Mouse (Mus musculus) naive thymus-derived CD4-positive, alpha-beta T cell, adult 2 months (primary cell): ENCODE results near the gene Mst1r.
A peak's percentile ranks its signal among the peaks of the same experiment; 100 is the strongest.

ENCODE experiments used
- DNase-seq: peaks from one replicate; pipeline ENCODE4 v3.0.0-alpha.2; 2011; ENCODE audit warnings: low read depth

The Mst1r gene

DNA sequence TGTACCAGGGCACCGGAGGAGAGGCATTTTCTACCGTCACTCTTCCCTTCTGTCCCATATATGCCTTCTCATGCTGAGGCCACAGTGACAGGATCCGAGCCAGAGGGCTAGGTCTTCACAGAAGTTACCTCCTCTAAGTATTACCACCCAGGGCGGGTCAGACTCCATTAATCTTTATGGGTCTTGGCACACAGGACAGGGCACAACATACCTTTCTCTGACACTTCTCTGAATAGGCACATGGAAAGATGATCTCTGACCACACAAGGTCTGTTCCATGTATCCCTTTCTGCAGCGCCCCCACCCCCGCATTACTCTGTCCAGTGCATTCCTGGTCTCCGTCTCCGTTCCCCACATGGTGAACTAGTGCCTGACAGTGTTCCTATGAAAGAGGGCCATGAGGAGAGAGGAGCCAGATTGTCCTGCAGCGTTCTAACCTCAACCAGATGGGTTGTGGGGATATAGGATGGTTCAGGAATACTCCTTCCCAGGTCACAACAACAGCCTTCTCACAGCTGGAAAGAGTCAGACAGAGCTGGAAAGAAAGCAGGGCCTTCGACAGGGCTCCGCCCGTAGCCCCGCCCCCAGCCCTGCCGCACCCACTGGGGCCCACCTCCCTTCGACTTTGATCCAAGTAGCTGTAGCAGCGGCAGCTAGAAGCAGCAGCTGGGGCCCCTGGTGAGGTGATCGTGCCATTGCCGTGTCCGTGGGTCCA lies at the start of gene Mst1r:
TSS of gene Mst1r (plus strand) at position 622 of the 715 bp plus-strand sequence.
- peak; percentile 39 for DNase-seq

DNA sequence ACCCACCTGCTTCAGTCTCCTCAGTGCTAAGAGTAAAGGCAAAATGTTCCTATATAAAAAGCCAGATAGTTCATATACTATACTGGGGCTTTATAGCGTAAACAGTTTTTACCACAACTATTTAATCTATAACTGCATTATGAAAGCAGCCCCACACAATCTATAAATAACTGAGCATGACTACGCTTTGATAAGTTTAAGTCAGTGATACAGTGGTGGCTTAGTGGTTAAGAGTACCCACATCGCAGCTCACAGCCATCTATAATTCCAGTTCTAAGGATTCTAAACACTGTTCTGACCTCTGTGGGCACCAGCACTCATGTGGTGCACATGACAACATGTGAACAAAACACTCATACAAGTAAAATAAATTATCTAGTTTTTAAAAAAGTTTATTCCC lies 48.3 kb upstream of the Mst1r start:
- DNase-seq: no peak

- DNase-seq: no peak
These were observed 42.2 kb upstream of the Mst1r start for GRCm38 (mm10) chr9:107864493-107864892.

DNA sequence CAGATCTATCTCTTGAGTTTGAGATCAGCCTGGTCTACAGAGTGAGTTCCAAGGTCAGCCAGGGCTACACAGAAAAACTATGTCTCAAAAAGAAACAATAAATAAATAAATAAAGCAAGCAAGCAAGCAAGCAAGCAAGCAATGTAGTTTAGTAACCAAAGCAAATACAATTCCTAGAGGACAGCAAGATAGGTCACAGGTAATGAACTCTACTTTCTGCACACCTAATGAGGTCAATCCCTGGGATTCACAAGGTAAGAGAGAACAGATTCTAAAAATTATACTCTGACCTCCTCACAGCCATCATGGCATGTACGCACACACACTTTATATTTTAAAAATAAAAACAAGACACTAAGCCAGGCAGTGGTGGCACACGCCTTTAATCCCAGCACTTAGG lies 40.6 kb upstream of the Mst1r start:
- DNase-seq: no peak

DNA sequence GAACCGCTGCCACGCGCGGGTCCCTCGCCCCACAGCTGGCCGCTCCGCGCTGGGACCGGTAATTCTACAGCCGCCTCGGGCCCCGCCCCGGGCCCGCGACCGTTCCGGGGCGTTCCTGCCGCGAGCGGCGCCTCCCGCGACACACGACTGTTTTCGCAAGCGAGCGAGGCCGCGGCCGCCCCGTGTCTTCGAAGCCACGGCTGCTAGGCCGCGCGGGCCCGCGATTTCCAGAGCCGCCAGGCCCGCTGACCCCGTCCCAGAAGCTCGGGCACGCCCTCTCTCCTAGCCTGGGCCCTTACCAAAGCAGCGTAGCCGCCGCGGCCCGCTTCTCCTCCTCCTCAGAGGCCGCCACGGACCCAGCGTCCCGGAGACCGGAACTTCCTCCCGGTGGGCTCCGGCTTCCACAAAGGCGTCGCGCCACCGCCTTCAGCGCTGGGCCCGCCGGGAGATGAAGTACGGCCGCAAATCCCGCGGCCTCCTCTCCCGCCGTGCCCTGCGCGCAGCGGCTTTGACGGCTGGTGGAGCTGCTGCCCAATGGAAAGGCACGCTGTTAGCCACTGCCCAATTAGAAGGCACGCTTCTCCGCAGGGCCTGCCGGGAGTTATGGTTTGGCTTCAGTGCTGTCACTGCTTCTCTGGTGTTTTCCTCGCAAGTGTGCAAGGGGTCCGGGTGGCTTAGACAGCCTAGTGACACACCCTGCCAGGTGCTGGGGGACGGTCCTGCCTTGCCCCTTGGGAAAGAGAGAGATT lies 34.1 kb upstream of the Mst1r start:
- peak; percentile 94 for DNase-seq

- DNase-seq: no peak
These were observed 33.5 kb upstream of the Mst1r start, which contains the start of gene Rbm6 for GRCm38 (mm10) chr9:107873137-107873536. Gene Rbm6 (minus strand): TSS chr9:107873237.

- DNase-seq: no peak
These were observed 26.3 kb upstream of the Mst1r start for GRCm38 (mm10) chr9:107880411-107880810.

DNA sequence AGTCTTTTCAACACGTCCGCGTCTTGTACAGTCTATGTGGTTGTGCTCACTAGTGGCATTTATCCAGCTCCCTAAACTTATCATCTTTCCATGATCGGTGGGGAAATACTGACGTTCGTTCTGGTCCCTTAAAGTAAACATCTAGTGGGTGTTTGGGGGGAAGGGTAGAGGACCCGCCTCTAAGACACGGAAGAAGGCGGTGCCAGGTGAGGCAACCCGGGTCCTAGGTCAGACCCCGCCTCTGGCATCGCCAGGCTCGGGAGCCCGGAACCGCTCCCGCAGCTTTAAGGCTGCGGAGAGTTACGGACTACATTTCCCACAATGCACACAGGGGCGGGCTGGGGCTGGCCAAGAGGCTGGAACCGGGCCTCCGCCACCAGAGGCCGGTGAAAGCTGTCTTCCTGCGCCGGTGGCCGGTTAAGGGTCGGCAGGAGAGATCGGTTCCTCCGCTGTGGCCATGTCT lies 18.8 kb upstream of the Mst1r start, which contains the start of gene Mon1a:
TSS of gene Mon1a (plus strand) at position 348 of the 463 bp plus-strand sequence.
- DNase-seq: peak; percentile 93

GRCm38 (mm10) chr9:107888267-107888850 lies 18.3 kb upstream of the Mst1r start:
- peak; percentile 74 for DNase-seq

DNA sequence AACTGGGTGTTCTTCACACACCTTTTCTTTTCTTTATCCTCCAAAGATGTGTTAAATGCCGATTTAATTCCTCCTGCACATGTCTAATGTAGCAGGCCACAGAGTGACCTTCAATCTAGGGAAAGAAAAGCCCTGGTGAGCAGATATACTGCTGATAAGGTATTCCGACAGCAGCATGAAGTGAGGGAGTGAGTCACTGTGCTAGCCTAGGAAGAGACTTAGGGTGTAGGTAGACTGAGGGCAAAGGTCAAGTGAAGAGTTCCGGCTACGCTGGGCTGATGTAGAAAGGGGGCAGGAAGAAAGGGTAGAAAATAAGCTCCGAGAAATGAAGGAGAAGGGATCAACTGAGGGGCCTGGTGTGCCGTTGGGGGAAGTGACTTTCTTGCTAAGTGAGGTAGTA lies 16.4 kb upstream of the Mst1r start:
- no peak for DNase-seq

DNA sequence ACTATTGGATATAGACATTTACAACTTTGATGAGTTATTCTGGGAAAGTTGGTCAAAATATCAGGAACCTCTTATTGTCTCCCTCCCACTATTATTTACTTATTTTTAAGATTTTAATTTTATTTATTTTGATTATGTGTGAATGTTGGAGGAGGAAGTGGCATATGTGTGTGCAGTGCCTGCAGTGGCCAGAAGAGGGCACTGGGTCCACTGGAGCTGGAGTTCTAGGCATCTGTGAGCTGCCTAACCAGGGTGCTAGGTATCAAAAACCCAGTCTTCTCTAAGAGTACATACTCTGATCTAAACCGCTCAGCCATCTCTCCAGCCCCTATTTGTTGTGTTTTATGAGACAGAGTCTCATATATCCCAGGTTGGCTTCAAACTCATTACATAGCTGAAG lies 15.7 kb upstream of the Mst1r start:
- DNase-seq: peak; percentile 52

DNA sequence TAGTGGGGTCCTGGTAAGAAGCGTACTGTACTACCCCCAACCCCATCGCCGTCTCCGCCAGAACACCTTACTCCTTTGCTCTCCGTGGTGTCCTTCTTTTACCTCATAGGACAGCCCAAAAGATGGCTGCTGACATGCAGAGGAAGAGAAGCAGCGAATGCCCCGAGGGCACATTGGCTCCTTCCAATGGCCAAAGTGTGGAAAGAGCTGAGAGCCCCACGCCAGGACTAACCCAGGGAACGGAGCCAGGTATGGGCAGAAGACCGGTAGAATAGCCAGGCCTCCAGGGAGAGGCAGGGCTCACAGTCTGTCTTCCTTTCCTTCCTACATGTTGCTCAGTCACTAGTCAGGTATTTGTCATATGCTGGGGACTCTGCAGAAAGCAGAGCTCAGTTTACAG lies 8.1 kb upstream of the Mst1r start:
- no peak for DNase-seq

DNA sequence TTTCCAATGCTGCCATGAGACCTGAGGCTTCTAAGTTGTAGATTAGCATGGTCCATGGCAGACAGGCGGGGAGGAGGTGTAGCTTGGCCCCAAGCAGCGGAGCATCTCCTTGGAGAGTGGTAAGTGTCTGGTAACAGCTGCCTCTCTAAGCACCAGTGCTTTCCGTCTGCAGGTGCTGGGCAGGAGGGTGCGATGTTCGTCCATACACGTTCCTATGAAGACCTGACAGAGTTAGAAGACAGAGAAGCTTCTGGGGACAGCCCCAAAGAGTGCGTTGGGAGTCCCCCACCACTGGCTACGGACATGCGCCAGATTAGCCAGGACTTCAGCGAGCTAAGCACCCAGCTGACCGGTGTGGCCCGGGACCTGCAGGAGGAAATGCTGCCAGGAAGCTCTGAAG lies 6.8 kb upstream of the Mst1r start:
- no peak for DNase-seq

GRCm38 (mm10) chr9:107900840-107901626 lies 5.6 kb upstream of the Mst1r start:
- DNase-seq: peak; percentile 19

DNA sequence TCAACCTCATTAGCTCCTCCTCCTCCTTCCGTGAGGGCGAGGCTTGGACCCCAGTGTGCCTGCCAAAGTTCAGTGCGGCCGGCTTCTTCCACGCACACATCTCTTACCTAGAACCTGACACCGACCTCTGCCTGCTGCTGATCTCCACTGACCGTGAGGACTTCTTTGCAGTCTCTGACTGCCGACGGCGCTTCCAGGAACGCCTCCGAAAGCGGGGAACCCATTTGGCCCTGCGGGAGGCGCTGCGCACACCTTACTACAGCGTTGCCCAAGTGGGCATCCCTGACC lies 5.1 kb upstream of the Mst1r start:
- no peak for DNase-seq

DNA sequence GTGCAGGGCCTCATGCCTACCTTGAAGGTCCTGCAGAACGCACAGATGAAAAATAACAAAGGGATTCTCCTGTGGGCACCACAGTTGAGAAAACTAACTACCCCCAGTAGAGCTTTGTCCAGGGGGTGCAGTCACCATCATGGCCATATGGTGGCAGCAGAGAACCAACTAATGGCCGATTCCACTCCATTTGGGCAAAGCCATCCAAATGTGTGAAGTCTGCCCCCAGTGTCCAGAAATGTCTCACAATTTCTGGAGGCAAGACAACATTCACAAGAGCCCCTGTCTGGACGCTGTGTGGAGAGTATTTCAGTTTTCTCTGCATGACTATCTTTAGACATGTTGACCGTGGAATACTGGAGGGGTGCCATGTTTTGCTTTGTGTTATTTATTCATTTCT lies 1.9 kb upstream of the Mst1r start:
- peak; percentile 91 for DNase-seq

DNA sequence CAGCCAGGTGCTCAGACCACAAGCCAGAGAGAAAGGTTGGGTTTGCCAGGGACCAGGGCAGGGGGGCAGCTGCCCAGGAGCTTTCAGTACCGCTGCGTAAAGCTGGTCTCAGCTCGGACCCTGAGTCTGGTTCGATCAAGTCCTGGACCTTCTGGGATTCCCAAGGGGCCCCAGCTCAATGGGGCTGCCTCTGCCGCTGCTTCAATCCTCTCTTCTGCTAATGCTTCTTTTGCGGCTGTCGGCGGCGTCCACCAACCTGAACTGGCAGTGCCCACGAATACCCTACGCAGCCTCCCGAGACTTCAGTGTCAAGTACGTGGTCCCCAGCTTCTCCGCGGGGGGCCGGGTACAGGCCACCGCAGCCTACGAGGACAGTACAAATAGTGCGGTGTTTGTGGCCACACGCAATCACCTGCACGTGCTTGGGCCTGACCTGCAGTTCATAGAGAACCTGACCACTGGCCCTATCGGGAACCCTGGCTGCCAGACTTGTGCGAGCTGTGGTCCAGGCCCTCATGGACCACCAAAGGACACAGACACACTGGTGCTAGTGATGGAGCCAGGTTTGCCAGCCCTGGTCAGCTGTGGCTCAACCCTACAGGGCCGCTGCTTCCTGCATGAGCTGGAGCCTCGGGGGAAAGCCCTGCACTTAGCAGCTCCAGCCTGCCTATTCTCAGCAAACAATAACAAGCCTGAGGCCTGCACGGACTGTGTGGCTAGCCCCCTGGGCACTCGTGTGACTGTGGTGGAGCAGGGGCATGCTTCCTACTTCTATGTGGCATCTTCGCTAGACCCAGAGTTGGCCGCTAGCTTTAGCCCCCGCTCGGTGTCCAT lies 511 bp downstream of the Mst1r start:
- no peak for DNase-seq

- DNase-seq: no peak
These were observed 1.1 kb downstream of the Mst1r start for GRCm38 (mm10) chr9:107907801-107908120.

DNA sequence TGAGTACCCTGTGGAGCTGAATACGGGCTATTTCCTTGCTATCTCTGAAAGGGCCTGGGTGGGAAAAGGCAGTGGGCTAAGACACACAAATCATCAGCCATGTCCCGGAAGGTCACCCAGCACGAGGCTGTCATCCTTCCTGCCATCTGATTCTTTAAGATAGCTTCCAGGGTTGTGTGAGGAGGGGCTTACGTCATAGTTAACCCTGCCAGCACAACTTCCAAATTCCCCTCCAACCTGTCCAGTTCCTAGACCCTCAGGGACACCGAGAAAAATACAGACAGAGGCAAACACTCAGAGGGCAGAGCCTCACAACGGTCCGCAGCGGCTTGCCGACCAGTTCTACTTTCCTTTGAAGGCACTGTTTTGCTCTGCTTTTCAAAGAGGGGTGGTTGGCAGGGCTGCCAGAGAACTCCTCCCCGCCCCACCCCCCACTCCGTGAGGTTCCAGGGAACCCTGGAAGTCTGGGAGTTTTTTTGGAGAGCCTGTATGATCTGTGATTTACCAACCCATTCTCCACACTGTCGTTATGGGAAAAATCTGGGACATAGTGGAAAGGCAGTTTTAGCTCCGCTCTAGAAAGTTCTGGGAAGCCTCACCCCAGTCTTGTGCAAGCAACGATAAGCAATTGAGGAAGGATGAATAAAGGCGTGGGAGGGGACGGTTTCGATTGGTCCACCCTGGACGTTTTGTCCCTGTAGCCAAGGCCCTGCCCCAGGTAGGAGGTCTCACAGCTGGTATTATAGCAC lies 1.9 kb downstream of the Mst1r start:
- DNase-seq: no peak

DNA sequence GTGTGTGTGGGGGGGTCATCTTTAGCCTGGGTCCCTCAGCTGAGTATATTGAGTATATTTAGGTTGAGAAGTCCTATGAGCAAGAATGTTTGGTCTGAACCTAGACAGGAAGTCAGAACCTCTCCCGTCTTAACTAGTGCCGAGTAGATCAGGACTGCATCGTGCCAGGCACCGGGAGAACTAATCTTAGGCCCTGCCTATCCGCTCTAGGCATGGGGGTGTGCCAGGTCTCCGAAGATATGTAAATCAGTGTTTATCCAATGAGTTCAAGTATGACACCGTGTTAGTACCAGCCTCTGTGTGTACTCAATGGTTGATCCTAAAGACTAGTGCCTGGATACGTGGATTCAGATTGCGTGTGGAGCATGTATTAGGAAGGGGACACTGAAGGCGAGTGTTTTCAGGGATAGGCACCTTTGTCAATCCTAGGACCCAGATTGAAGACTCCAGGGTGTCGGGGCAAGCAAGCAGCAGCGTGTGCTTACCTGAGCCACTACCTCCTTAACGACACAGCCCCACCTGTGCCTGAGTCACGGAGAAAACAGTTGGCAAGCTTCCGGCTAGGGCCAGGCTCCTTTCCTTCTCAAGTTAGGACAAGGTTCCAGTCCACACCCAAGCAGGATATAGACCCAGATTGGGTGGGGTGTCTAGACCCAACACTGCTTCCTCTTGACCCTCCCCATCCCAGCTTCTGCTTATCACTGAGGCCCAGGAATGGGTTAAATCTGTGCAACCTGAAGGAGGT lies 3.5 kb downstream of the Mst1r start:
- no peak for DNase-seq
